ENCODE assay signal across 8 mouse cellular contexts in genomic region chr12:113187584-113188295, GRCm38 (mm10). TPM values are rescaled to one million over a fixed set of nuclear protein-coding genes. Genes with fewer than 3 reads are reported as not detected.
DNase-seq lines count a peak whose midpoint lies in the region; ATAC-seq lines count a peak whose summit lies in the region.

No protein-coding gene starts in this region.

- H3K27ac ChIP-seq in hindbrain, embryonic 16.5 days (ENCODE audit: low read depth, low read length), result peak overlapping the region; percentile 30; the same call in 1 of the 2 replicates

- H3K9me3 ChIP-seq in hindbrain, embryonic 16.5 days (ENCODE audit: control insufficient read depth, low read length), result peaks cover 4% of the 10 kb centered on the region

- no peaks in the 10 kb centered on the region for H3K27me3 ChIP-seq in hindbrain, embryonic 16.5 days (replicated peaks; ENCODE audit: control insufficient read depth, insufficient read depth, low read length)

- DNase-seq in WW6 (ENCODE audit: low read depth, low spot score), result peak; percentile 64
- peak; percentile 90 for DNase-seq in cerebellum, adult 9-11 months
- peak; percentile 77 to 89 for DNase-seq in frontal cortex, postnatal 14 days (ENCODE audit: low spot score in 2 of 2)
- DNase-seq in layer of hippocampus, postnatal 36 days, result peak; percentile 90
- DNase-seq in lung, postnatal 25 days (ENCODE audit: low spot score), result peak; percentile 72
- DNase-seq in retina, postnatal 1 day, result peak; percentile 91
- DNase-seq in thymus, postnatal 36 days, result peak; percentile 88 to 90

- peak; percentile 55 for ATAC-seq in hindbrain, embryonic 16.5 days

- H3K36me3 ChIP-seq in hindbrain, embryonic 16.5 days (ENCODE audit: control insufficient read depth, insufficient read depth, low read length), result peaks cover 22% of the 10 kb centered on the region

- peak overlapping the region; percentile 96 for H3K4me2 ChIP-seq in hindbrain, embryonic 16.5 days (ENCODE audit: low read length)

- peak overlapping the region; percentile 95 for H3K9ac ChIP-seq in hindbrain, embryonic 16.5 days (ENCODE audit: low read depth, low read length)

- H3K4me3 ChIP-seq in hindbrain, embryonic 16.5 days (ENCODE audit: low read length), result peak overlapping the region; percentile 73

- WGBS in hindbrain, embryonic 16.5 days, result 4% methylated on average over 52 of the region's 56 CpGs

- peaks cover 26% of the 10 kb centered on the region for H3K4me1 ChIP-seq in hindbrain, embryonic 16.5 days (ENCODE audit: control insufficient read depth, insufficient read depth, low read depth, low read length)

RNA-seq across cellular contexts. Expression of gene Tmem121, which starts 2.0 kb away (rescaled TPM):
- polyA plus RNA-seq in hindbrain, embryonic 16.5 days (2015; fragmentation: Nextera tagmentation; extraction: Ambion mirVana), result 50.8 and 52.2 TPM in 2 replicates
- total RNA-seq in layer of hippocampus, postnatal 36 days (2021), result 10 to 100 TPM; 20.5 to 23.8 TPM

RNA-seq across cellular contexts. Expression of gene Tedc1, which starts 31.5 kb away (rescaled TPM):
- 14.5 and 18.3 TPM in 2 replicates for polyA plus RNA-seq in hindbrain, embryonic 16.5 days (2015; fragmentation: Nextera tagmentation; extraction: Ambion mirVana)
- total RNA-seq in layer of hippocampus, postnatal 36 days (2021), result 1 to 10 TPM in 1 of 2 experiments, under 1 TPM in 1; 0.82 to 1.5 TPM

RNA-seq across cellular contexts. Expression of gene Crip1, which starts 41.6 kb away (rescaled TPM):
- 29.8 and 40.7 TPM in 2 replicates for polyA plus RNA-seq in hindbrain, embryonic 16.5 days (2015; fragmentation: Nextera tagmentation; extraction: Ambion mirVana)
- total RNA-seq in layer of hippocampus, postnatal 36 days (2021), result 10 to 100 TPM in 1 of 2 experiments, 1 to 10 TPM in 1; 8.9 to 12.6 TPM

RNA-seq across cellular contexts. Expression of gene Crip2, which starts 47.7 kb away (rescaled TPM):
- polyA plus RNA-seq in hindbrain, embryonic 16.5 days (2015; fragmentation: Nextera tagmentation; extraction: Ambion mirVana), result 342 and 346 TPM in 2 replicates
- 10 to 100 TPM; 93.0 to 95.4 TPM for total RNA-seq in layer of hippocampus, postnatal 36 days (2021)

Comparison
In these comparisons a context has a peak if more than half of its experiments do, and no peak if none do; other contexts are left out.
1. Peak in every context shown above with its lines: DNase-seq, ATAC-seq, H3K4me3 ChIP-seq and H3K27ac ChIP-seq.